Mouse (Mus musculus) embryonic facial prominence, embryonic 12.5 days (tissue): ENCODE results near the gene Fgd3. TPM values are rescaled to one million over a fixed set of nuclear protein-coding genes. Genes with fewer than 3 reads are reported as not detected.

Source experiments
- ATAC-seq: fragments of 200-750 bp; cut with Nextera tagmentation; 2 replicates; pipeline ENCODE4 v1.8.0; 2017; ENCODE audit not compliant: insufficient number of reproducible peaks, insufficient read depth, low FRiP score, low TSS enrichment
- H3K27ac ChIP-seq: fragments of 300-500 bp; sonication (generic); 2 replicates; pipeline ENCODE4 v1.5.1; 2016; ENCODE audit warnings: mild to moderate bottlenecking
- H3K27me3 ChIP-seq: fragments of 300-500 bp; sonication (generic); 2 replicates; pipeline ENCODE4 v1.6.1; 2016; ENCODE audit warnings: mild to moderate bottlenecking, moderate library complexity
- H3K36me3 ChIP-seq: fragments of 300-500 bp; sonication (generic); 2 replicates; pipeline ENCODE4 v1.6.1; 2016; ENCODE audit warnings: mild to moderate bottlenecking
- H3K4me1 ChIP-seq: fragments of 300-500 bp; sonication (generic); 2 replicates; pipeline ENCODE4 v1.6.1; 2016
- H3K4me2 ChIP-seq: fragments of 300-500 bp; sonication (generic); replicated peaks from 2 replicates; pipeline ENCODE4 v1.6.1; 2016; ENCODE audit warnings: mild to moderate bottlenecking, moderate library complexity
- H3K4me3 ChIP-seq: fragments of 300-500 bp; sonication (generic); 2 replicates; pipeline ENCODE4 v1.5.1; 2016; ENCODE audit warnings: mild to moderate bottlenecking
- H3K9ac ChIP-seq: fragments of 300-500 bp; sonication (generic); 2 replicates; pipeline ENCODE4 v1.6.1; 2016; ENCODE audit warnings: mild to moderate bottlenecking, moderate library complexity
- H3K9me3 ChIP-seq: fragments of 300-500 bp; sonication (generic); 2 replicates; pipeline ENCODE4 v1.6.1; 2016; ENCODE audit warnings: mild to moderate bottlenecking, moderate library complexity
- WGBS: fragments of 180-500 bp; shearing (Covaris S2); methylation state at CpG from one replicate; pipeline ENCODE4 v1.1.7; 2016; 5-methylcytosine and 5-hydroxymethylcytosine counted together
- polyA plus RNA-seq: library from polyadenylated mRNA; unstranded; fragments of >200 nt; fragmentation: Nextera tagmentation; extraction: Ambion mirVana; gene quantifications from 2 replicates; pipeline ENCODE4 v1.2.1, GENCODE M21; 2016

Fgd3 gene
- polyA plus RNA-seq, 1 experiment from 2014 or later = 1.2 TPM

DNA sequence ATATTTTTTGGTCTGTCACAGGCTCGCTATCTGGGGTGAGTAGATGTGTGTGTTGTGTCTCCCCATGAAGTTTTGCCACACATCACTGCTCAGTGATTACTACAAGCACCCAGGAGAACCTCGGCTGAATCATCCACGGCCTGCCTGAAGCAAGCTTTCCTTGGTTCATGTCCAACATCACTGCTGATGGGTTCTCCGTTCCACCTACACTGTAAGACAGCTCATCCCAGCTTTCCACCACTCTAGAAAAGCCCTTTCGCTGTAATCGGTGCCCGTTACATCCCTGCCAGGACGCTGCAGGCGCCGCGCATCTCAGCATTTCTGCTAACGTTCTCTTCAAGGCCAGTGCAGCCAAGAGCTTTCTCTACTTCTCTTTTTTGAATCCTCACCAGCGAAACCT, 67.4 kb downstream of the Fgd3 start:
- Histone ChIP-seq H3K27ac (no peak overlapping the region), H3K9me3 (no peaks in the 10 kb centered on the region), H3K4me1 (peaks cover 13% of the 10 kb centered on the region), H3K27me3 (peaks cover 18% of the 10 kb centered on the region), H3K4me2 (no peak overlapping the region), H3K36me3 (no peaks in the 10 kb centered on the region), H3K9ac (no peak overlapping the region), H3K4me3 (no peak overlapping the region)
- WGBS = 89% methylated on average over 13 of the region's 13 CpGs
- ATAC-seq = no peak

DNA sequence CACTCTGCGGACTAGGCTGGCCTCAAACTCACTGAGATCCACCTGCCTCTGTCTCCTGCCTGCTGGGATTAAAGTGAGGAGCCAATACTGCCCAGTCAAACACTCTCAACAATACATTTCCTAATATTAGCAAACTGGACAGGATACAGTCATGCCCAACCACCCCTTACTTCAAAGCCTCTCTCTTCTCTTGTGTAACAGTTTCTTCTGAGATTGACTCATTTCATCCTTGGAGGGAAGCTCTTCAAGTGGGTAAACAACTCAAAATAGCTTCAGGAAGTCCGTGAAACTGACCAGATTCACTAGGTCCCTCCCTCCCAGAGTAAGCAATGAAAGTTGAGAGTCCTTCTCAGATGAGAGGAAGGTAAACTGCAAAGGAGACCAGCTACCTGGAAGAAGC, 68.0 kb downstream of the Fgd3 start:
- ATAC-seq = no peak
- WGBS = 69% methylated on average over 2 of the region's 2 CpGs
- no peak overlapping the region for H3K27ac ChIP-seq
- peaks cover 24% of the 10 kb centered on the region for H3K27me3 ChIP-seq
- no peaks in the 10 kb centered on the region for H3K36me3 ChIP-seq
- H3K4me3 ChIP-seq = no peak overlapping the region
- H3K4me1 ChIP-seq = peaks cover 12% of the 10 kb centered on the region
- H3K4me2 ChIP-seq = no peak overlapping the region
- H3K9me3 ChIP-seq = no peaks in the 10 kb centered on the region
- H3K9ac ChIP-seq = no peak overlapping the region

DNA sequence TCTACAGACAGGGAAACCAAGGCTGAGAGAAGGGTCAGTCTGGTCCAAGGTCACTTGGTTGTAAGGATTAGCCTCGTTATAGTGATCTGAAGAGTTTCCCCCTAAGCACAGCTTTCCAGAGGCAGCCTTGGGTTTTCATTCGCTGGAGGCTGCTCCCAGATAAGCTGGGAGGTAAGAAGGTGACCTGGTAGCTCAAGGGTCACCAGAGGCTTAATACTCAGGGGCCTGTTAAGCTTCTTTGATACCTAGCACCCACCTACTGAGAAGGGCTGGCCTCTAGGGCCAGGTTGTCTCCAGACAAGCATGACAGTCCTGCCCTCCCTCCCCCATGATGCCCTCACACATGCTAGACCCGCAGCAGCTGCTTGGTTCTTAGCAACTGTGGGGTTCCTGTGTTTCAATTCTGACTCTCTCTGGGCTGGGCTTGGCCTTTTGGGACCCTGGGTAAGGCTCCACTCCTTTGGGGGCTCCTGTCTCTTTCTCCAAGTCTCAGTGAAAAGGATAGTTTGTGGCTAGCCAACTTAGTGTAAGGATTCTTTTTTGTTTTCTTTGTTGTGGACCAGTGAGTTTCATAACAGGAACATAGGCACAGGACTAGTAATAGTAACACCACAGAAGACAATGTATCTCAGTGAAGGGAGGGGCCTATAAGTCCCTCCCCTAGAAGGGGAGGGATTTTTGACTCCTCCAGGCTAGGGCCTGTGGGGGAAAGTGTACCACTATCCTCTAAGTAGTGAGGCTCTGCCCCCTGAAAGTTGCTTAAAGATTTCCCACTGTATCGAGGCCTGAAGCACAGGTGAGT, 69.2 kb downstream of the Fgd3 start:
- no peak overlapping the region for H3K4me3 ChIP-seq
- 29% methylated on average over 4 of the region's 4 CpGs for WGBS
- H3K27ac ChIP-seq = no peak overlapping the region
- H3K4me1 ChIP-seq = peaks cover 12% of the 10 kb centered on the region
- H3K4me2 ChIP-seq = no peak overlapping the region
- H3K9me3 ChIP-seq = no peaks in the 10 kb centered on the region
- peaks cover 36% of the 10 kb centered on the region for H3K27me3 ChIP-seq
- no peak for ATAC-seq
- H3K36me3 ChIP-seq = no peaks in the 10 kb centered on the region
- H3K9ac ChIP-seq = no peak overlapping the region

DNA sequence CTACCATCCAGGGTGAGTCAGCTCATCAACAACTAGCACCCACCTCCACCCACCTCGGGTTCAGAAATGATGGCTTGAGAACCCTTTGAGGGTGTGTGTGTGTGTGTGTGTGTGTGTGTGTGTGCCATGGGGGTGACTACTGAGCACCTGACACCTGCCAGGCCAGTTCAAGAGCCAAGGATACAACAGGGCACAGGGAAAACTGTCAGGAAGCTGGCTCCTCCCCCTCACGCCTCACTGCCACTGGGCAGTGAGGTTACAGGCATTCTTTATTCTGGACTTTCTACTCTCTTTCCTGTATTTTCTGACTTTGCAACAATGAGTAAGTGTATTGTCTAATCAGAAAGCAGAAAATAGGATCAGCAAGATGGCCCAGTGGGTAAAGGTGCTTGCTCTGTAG, 70.5 kb downstream of the Fgd3 start:
- Histone ChIP-seq H3K4me2 (no peak overlapping the region), H3K4me3 (no peak overlapping the region), H3K27ac (no peak overlapping the region), H3K9me3 (no peaks in the 10 kb centered on the region), H3K4me1 (peaks cover 12% of the 10 kb centered on the region), H3K27me3 (peaks cover 41% of the 10 kb centered on the region), H3K9ac (no peak overlapping the region), H3K36me3 (no peaks in the 10 kb centered on the region)
- ATAC-seq = no peak
- WGBS = 59% methylated on average over 2 of the region's 2 CpGs

DNA sequence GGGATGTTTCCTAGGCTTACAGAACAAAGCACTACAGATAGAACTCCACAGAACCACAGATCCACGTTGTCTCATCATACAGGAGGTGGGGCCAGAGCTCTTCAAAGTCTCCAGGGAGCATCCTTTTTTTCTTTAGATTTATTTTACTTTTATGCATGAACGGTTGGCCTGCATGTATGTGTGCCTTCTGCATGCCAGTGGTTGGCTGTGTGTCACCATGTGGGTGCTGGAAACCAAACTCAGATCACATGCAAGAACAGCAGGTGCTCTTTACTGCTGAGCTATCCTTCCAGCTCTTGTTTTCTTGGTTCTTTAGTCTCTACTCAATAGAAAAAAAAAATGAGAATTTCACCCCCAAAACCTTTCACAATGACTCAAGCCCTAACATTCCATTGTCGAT, 71.2 kb downstream of the Fgd3 start:
- WGBS = 53% methylated on average over 3 of the region's 3 CpGs
- Histone ChIP-seq H3K27me3 (peaks cover 41% of the 10 kb centered on the region), H3K9me3 (no peaks in the 10 kb centered on the region), H3K27ac (no peak overlapping the region), H3K9ac (no peak overlapping the region), H3K4me2 (no peak overlapping the region), H3K4me3 (no peak overlapping the region), H3K36me3 (no peaks in the 10 kb centered on the region), H3K4me1 (peaks cover 12% of the 10 kb centered on the region)
- ATAC-seq = no peak

DNA sequence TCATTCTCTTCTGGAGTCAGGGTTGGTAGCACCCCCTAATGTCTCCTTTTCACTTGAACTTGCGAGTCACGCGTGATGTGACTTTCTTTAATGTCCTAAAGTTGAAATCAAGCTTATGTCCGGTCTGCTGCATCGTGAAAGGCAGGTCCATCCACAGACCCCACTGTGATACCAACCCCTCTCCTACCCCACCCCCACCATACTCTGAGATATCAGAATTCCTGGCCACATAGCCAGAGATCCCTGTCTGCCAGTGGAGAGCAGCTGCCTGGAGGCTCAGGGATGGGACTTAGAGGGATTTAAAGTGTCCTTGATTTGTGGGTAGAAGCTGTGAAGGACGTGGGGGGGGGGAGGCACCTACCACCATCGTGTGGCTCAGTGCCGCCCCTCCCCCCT, 71.6 kb downstream of the Fgd3 start, which contains the start of gene Susd3:
Gene Susd3 (minus strand): TSS at position 240 of the 396 bp plus-strand sequence.
- H3K4me2 ChIP-seq = peak within 1 kb of the TSS; percentile 80
- H3K27ac ChIP-seq = no peak within 1 kb of the TSS
- peaks cover 41% of the 10 kb centered on the region for H3K27me3 ChIP-seq
- no peaks in the 10 kb centered on the region for H3K36me3 ChIP-seq
- ATAC-seq = no peak
- 22% methylated on average over 7 of the region's 8 CpGs for WGBS
- peaks cover 12% of the 10 kb centered on the region for H3K4me1 ChIP-seq
- no peaks in the 10 kb centered on the region for H3K9me3 ChIP-seq
- H3K9ac ChIP-seq = peak within 1 kb of the TSS; percentile 38; the same call in 1 of the 2 replicates
- peak within 1 kb of the TSS; percentile 48 for H3K4me3 ChIP-seq

DNA sequence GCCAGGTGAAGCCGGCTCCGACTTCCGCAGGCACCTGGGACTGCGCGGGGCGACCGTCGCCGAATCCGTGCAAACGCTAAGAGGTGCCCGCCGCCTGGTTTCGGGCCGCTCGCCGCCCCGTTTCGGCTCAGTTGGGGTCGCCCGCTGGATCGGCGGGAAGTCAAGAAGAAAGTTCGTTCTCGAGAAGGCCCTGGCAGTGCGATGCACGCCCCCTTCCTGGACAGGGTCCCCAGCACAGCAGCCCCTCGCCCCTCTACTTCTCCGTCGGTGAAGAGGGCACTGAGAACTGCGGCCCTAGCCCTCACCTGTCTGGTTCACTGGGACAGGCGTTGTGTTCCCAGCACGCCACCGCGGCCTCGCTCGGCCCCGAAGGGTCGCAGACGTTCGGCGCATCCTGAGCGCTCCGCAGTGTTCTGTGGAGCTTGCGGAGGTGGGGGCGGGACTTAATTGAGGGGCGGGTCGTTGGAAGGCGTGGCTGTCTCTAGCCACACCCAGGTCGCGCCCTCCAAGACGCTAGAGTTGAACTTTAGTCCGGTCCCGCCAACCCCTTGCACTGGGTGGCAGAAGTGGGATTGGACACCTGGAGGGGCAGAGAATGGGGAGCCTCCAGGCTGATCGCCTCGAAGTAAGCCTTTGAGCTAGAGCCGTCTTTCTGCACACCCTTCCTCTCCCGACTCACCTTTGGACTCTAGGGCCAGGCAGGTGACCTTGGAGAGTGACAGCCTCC, 72.2 kb downstream of the Fgd3 start:
- peak overlapping the region; percentile 48 for H3K4me3 ChIP-seq
- peak overlapping the region; percentile 38; the same call in 1 of the 2 replicates for H3K9ac ChIP-seq
- peak overlapping the region; percentile 80 for H3K4me2 ChIP-seq
- ATAC-seq = peak; percentile 50; the same call in 1 of the 2 replicates
- H3K9me3 ChIP-seq = no peaks in the 10 kb centered on the region
- WGBS = 1% methylated on average over 58 of the region's 58 CpGs
- peaks cover 41% of the 10 kb centered on the region for H3K27me3 ChIP-seq
- peaks cover 12% of the 10 kb centered on the region for H3K4me1 ChIP-seq
- no peak overlapping the region for H3K27ac ChIP-seq
- H3K36me3 ChIP-seq = no peaks in the 10 kb centered on the region

DNA sequence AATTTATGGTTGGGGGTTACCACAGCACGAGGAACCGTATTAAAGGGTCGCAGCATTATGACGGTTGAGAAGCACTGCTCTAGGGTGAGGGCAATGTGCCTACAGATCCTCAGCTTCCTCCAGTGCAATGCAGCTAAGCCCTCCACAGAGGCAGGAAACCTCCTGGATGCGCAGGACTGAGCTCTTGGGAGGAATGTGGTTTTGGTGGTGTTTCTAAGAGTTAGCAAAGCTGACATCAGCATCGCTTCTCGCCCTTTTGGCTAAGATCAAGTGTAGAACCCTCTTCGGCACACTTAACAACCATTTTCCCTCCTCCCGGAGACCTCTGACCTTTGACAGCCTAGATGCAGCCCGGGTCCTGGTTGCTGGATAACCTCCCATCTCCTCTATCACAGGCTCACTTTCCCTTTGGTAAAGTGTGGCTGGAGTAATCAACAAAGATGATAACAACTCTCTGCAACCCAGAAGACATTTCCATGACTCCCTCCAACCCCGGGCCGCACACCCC, 72.8 kb downstream of the Fgd3 start:
- Histone ChIP-seq H3K4me1 (peaks cover 12% of the 10 kb centered on the region), H3K9me3 (no peaks in the 10 kb centered on the region), H3K36me3 (no peaks in the 10 kb centered on the region), H3K27ac (no peak overlapping the region), H3K4me2 (peak overlapping the region; percentile 80), H3K9ac (peak overlapping the region; percentile 38; the same call in 1 of the 2 replicates), H3K4me3 (peak overlapping the region; percentile 48), H3K27me3 (peaks cover 41% of the 10 kb centered on the region)
- no peak for ATAC-seq
- 32% methylated on average over 12 of the region's 12 CpGs for WGBS

DNA sequence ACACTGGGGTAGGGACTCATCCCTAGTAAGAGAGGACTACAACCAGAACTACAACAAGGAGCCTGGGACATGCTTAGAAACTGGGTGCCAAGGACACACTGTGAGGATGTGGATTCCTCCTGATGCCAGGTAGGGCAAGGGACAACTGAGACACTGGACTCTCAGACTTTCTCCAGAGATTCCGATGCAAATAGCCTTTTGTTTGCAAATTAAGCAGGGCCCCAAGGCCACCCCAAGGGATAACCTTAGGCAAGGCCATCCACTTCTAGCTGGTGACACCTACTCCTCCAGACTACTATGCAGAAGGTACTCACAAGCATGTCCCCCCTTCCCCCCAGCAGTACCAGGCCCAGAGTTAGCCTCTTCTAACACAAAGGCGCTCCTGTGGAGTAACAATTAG, 73.5 kb downstream of the Fgd3 start:
- peaks cover 12% of the 10 kb centered on the region for H3K4me1 ChIP-seq
- H3K27ac ChIP-seq = no peak overlapping the region
- H3K36me3 ChIP-seq = no peaks in the 10 kb centered on the region
- H3K9ac ChIP-seq = no peak overlapping the region
- H3K27me3 ChIP-seq = peaks cover 41% of the 10 kb centered on the region
- H3K9me3 ChIP-seq = no peaks in the 10 kb centered on the region
- no peak overlapping the region for H3K4me3 ChIP-seq
- no peak for ATAC-seq
- no peak overlapping the region for H3K4me2 ChIP-seq
- 71% methylated on average over 2 of the region's 2 CpGs for WGBS

DNA sequence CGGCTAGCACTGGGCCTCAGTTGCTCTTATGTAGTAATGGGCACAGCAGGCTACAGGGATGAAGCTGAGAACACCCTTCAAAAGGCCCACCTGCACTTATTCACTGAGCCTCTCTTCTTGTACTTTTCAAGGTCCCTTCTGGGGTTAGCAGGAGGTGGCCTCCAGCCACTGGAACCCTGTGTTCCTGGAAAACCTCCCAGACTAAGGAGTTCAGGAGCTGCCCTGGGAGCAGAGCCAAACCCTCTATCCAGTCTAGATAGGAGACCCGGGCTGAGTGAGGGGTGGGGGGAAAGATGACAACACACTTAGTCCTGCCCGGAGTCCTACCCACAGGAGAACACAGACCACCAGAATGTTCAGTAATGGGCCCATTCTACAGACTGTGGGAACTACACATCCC, 74.1 kb downstream of the Fgd3 start:
- 74% methylated on average over 3 of the region's 3 CpGs for WGBS
- Histone ChIP-seq H3K27me3 (peaks cover 41% of the 10 kb centered on the region), H3K4me2 (no peak overlapping the region), H3K9me3 (no peaks in the 10 kb centered on the region), H3K27ac (no peak overlapping the region), H3K4me1 (peaks cover 12% of the 10 kb centered on the region), H3K4me3 (no peak overlapping the region), H3K9ac (no peak overlapping the region), H3K36me3 (no peaks in the 10 kb centered on the region)
- no peak for ATAC-seq

DNA sequence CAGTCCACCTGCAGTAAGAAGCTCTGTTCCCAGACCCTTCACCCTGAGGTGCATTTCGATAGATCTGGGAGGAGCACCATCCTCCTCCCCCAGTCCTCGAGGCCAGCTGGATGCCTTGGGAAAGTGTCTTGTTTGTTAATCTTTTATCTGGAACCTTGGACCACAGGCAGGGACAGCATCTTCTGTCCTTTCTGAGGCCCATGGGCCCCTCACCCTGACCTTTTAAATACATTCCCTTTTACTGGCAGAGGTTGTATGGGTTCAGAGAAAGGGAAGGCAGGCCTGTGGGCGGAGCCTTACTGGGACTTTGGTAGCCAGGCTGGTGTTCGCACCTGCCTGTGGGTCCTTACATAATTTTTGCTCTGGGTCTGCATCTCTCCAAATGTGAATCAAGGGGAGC, 74.9 kb downstream of the Fgd3 start:
- Histone ChIP-seq H3K9me3 (no peaks in the 10 kb centered on the region), H3K4me2 (no peak overlapping the region), H3K4me3 (no peak overlapping the region), H3K4me1 (peaks cover 12% of the 10 kb centered on the region), H3K27me3 (peaks cover 41% of the 10 kb centered on the region), H3K9ac (no peak overlapping the region), H3K36me3 (no peaks in the 10 kb centered on the region), H3K27ac (no peak overlapping the region)
- WGBS = 57% methylated on average over 4 of the region's 4 CpGs
- no peak for ATAC-seq

DNA sequence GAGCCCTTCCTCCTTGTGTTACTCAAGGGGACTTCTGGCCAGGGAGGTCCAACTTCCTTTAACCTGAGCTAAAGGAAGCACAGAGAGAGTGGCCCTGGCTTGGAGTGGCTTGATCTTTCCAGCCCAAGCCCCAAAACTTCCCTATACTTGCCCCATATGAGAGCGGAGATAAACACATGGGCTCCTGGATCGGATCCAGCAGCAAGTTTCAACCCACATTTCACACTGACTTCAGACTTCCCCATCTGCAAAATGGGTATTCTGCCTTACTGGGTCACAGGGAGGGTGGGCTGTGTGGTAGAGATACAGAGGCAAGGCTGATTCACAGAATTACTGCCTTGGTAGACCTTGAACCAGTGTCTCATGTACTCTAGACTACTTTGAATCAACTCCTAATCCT, 76.6 kb downstream of the Fgd3 start:
- H3K4me2 ChIP-seq = no peak overlapping the region
- no peak overlapping the region for H3K4me3 ChIP-seq
- no peak for ATAC-seq
- H3K4me1 ChIP-seq = peaks cover 9% of the 10 kb centered on the region
- 95% methylated on average over 2 of the region's 2 CpGs for WGBS
- no peak overlapping the region for H3K27ac ChIP-seq
- H3K9ac ChIP-seq = no peak overlapping the region
- H3K36me3 ChIP-seq = no peaks in the 10 kb centered on the region
- H3K27me3 ChIP-seq = peaks cover 30% of the 10 kb centered on the region
- no peaks in the 10 kb centered on the region for H3K9me3 ChIP-seq
